ENCODE assay signal across 9 mouse cellular contexts in the genomic region with DNA sequence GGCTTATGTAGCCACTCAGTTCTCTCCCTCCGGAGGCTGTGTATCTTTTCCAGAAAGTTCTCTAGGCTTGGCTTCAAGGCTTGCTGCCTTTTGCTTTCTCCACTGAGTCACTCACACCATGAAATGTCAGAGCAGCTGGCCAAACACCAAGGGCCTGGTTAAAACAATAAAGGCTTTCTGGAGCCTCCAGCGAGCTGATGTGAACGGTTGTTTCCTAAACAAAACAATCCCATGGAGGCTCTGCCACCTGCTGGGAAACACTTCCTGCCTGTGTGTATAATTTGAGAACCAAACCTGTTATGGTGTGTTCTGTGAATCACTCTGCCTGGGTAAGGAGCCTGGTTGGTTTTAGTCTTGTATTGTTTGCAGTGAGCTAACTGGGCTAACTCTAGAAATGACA.
A peak's percentile ranks its signal among the peaks of the same experiment; 100 is the strongest.
DNase-seq lines count a peak whose midpoint lies in the region; ATAC-seq lines count a peak whose summit lies in the region.
"Had no signal": no experiment of that assay in that cellular context is flagged by ENCODE, and none has a peak within 500 bp of the region (broad histone marks: within the 10 kb centered on the region; RNA-seq: fewer than 3 reads in every experiment).

No protein-coding gene starts in this region.

- H3K4me1 ChIP-seq in forebrain, embryonic 13.5 days, result peaks cover 23% of the 10 kb centered on the region
- H3K4me1 ChIP-seq in midbrain, embryonic 13.5 days (replicated peaks), result peaks cover 22% of the 10 kb centered on the region

- H3K4me2 ChIP-seq in forebrain, embryonic 13.5 days, result 0 out of 2 replicates have a peak overlapping the region, but pooled peaks have one; percentile 58
- H3K4me2 ChIP-seq in midbrain, embryonic 13.5 days (replicated peaks), result 0 out of 2 replicates have a peak overlapping the region, but pooled peaks have one; percentile 57

- H3K9ac ChIP-seq in forebrain, embryonic 13.5 days, result no peak overlapping the region
- H3K9ac ChIP-seq in midbrain, embryonic 13.5 days (replicated peaks), result no peak overlapping the region
- H3K9ac ChIP-seq: liver, embryonic 15.5 days had no signal

- 10% methylated on average over 3 of the region's 3 CpGs for WGBS in forebrain, embryonic 13.5 days
- 10% methylated on average over 3 of the region's 3 CpGs for WGBS in midbrain, embryonic 13.5 days

- H3K9me3 ChIP-seq in forebrain, embryonic 13.5 days (replicated peaks), result no peaks in the 10 kb centered on the region; the same call in 1 of the 2 replicates
- H3K9me3 ChIP-seq in midbrain, embryonic 13.5 days, result no peaks in the 10 kb centered on the region
- H3K9me3 ChIP-seq: liver, embryonic 15.5 days had no signal

- H3K4me3 ChIP-seq in forebrain, embryonic 13.5 days, result no peak overlapping the region
- H3K4me3 ChIP-seq in midbrain, embryonic 13.5 days (replicated peaks), result no peak overlapping the region

- H3K27ac ChIP-seq in forebrain, embryonic 13.5 days, result peak overlapping the region; percentile 68; the same call in 1 of the 2 replicates
- H3K27ac ChIP-seq in midbrain, embryonic 13.5 days, result peak overlapping the region; percentile 80
- H3K27ac ChIP-seq: liver, embryonic 15.5 days had no signal

- H3K36me3 ChIP-seq in forebrain, embryonic 13.5 days (ENCODE audit: poor library complexity, severe bottlenecking), result no peaks in the 10 kb centered on the region
- H3K36me3 ChIP-seq in midbrain, embryonic 13.5 days, result no peaks in the 10 kb centered on the region
- H3K36me3 ChIP-seq: liver, embryonic 15.5 days had no signal

- no peaks in the 10 kb centered on the region for H3K27me3 ChIP-seq in forebrain, embryonic 13.5 days
- no peaks in the 10 kb centered on the region for H3K27me3 ChIP-seq in midbrain, embryonic 13.5 days

- ATAC-seq in forebrain, embryonic 13.5 days, result no peak
- ATAC-seq in midbrain, embryonic 13.5 days, result no peak

- DNase-seq in R1 (ENCODE audit: low read depth, low spot score), result peak; percentile 81
- peak; percentile 88 for DNase-seq in brain, adult 2 months (ENCODE audit: low read depth, low spot score)
- peak; percentile 54 for DNase-seq in heart, postnatal 4 days
- DNase-seq in left cerebral cortex, adult 9 months (ENCODE audit: low spot score in 2 of 2), result peak; percentile 37 to 80
- peak; percentile 55 for DNase-seq in telencephalon, adult 2 months (ENCODE audit: low read depth, low spot score)
- DNase-seq in spleen, postnatal 4 days (ENCODE audit: low spot score in 2 of 2), result no peak

Comparison
In these comparisons a context has a peak if more than half of its experiments do, and no peak if none do; other contexts are left out.
1. DNase-seq: peak in R1 (single experiment), brain, adult 2 months (single experiment), heart, postnatal 4 days (single experiment), left cerebral cortex, adult 9 months (2 of 2) and telencephalon, adult 2 months (single experiment); none in spleen, postnatal 4 days (0 of 2).